7 mouse cellular contexts compared by ENCODE assay signal in the genomic region with DNA sequence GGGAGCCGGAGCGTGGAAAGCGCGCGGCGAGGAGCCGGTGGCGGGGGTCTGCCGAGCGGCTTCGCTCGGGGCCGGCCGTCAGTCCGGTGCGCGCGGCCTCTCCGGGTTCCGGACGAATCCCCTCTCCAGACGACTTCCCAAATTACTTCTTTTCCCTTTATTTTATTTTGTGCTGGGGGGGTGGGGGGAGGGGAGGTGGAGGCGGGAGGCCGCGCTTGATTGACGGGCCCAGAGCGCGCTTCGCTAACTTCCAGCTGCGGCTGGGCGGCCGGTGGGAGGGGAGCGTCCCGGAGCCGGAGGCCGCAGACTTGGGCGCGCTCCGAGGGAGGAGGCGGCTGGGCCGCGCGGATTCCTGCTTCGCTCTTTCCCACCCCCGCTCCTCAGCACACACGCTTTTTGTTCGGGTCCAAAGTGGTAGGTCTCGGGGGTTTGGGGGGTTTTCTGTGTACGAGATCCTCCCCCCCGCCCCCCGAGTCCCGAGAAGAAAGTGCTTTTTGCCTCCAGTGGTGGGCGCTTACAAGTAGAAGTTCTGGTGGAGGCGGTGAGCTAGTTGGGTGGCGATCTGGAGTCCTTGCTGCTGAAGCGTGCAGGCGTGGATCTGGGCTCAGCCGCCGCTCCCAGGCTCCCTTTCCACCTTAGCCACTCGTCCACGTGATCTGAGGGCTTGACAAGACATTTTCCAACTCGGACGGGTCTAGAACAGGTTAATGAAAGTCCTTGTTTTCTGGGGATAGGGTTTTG. TPM values are rescaled to one million over a fixed set of nuclear protein-coding genes. Genes with fewer than 3 reads are reported as not detected.
DNase-seq lines count a peak whose midpoint lies in the region; ATAC-seq lines count a peak whose summit lies in the region.

No protein-coding gene starts in this region.

- peak overlapping the region; percentile 94 for H3K4me2 ChIP-seq in intestine, embryonic 14.5 days (ENCODE audit: low read length)
- H3K4me2 ChIP-seq in midbrain, embryonic 11.5 days = peak overlapping the region; percentile 78

- peaks cover 36% of the 10 kb centered on the region for H3K4me1 ChIP-seq in intestine, embryonic 14.5 days (replicated peaks; ENCODE audit: control insufficient read depth, insufficient read depth, low read length)
- H3K4me1 ChIP-seq in limb, embryonic 10.5 days = peaks cover 53% of the 10 kb centered on the region
- H3K4me1 ChIP-seq in midbrain, embryonic 11.5 days (ENCODE audit: control insufficient read depth, insufficient read depth, low read length) = peaks cover 25% of the 10 kb centered on the region

- H3K27ac ChIP-seq in intestine, embryonic 14.5 days (ENCODE audit: low read depth) = peak overlapping the region; percentile 100
- peak overlapping the region; percentile 100 for H3K27ac ChIP-seq in limb, embryonic 10.5 days
- H3K27ac ChIP-seq in midbrain, embryonic 11.5 days (ENCODE audit: low read depth, low read length) = peak overlapping the region; percentile 96

- H3K27me3 ChIP-seq in intestine, embryonic 14.5 days (replicated peaks; ENCODE audit: control insufficient read depth, insufficient read depth, low read length) = no peaks in the 10 kb centered on the region
- H3K27me3 ChIP-seq in limb, embryonic 10.5 days (ENCODE audit: low read depth, poor library complexity, severe bottlenecking) = no peaks in the 10 kb centered on the region
- H3K27me3 ChIP-seq in midbrain, embryonic 11.5 days (ENCODE audit: control insufficient read depth, insufficient read depth, low read length) = no peaks in the 10 kb centered on the region

- peak overlapping the region; percentile 99 for H3K9ac ChIP-seq in intestine, embryonic 14.5 days (ENCODE audit: low read length)
- peak overlapping the region; percentile 99 for H3K9ac ChIP-seq in midbrain, embryonic 11.5 days (ENCODE audit: low read length)

- DNase-seq in gastrocnemius, postnatal 14 days = peak; percentile 90
- DNase-seq in intestine, embryonic 14.5 days (ENCODE audit: low spot score) = peak; percentile 89
- DNase-seq in limb, embryonic 10.5 days (ENCODE audit: low spot score) = peak; percentile 85
- DNase-seq in midbrain, embryonic 11.5 days (ENCODE audit: low spot score, missing footprints) = peak; percentile 98
- peak; percentile 60 for DNase-seq in spleen, adult 12 weeks (ENCODE audit: low spot score)

- H3K9me3 ChIP-seq in intestine, embryonic 14.5 days (ENCODE audit: control insufficient read depth, low read length) = no peaks in the 10 kb centered on the region
- H3K9me3 ChIP-seq in limb, embryonic 10.5 days (replicated peaks) = no peaks in the 10 kb centered on the region
- no peaks in the 10 kb centered on the region for H3K9me3 ChIP-seq in midbrain, embryonic 11.5 days (ENCODE audit: control insufficient read depth, low read length)

- under 1% methylated on average over 57 of the region's 63 CpGs for WGBS in intestine, embryonic 14.5 days
- WGBS in limb, embryonic 10.5 days = under 1% methylated on average over 62 of the region's 63 CpGs
- WGBS in midbrain, embryonic 11.5 days = under 1% methylated on average over 49 of the region's 63 CpGs

- intact Hi-C loops in gastrocnemius, postnatal 14 days (cut with DNase I; ENCODE audit: low total_unique reads) = no loop called here

- H3K4me3 ChIP-seq in intestine, embryonic 14.5 days (ENCODE audit: low read depth, low read length) = peak overlapping the region; percentile 96
- peak overlapping the region; percentile 99 for H3K4me3 ChIP-seq in limb, embryonic 10.5 days
- H3K4me3 ChIP-seq in midbrain, embryonic 11.5 days (ENCODE audit: low read depth, low read length) = peak overlapping the region; percentile 76

- peak; percentile 5 for ATAC-seq in activated CD4-positive, CD25-positive, alpha-beta regulatory T cell, adult 4 months
- ATAC-seq in common myeloid progenitor, adult 5-6 weeks (replicated peaks; ENCODE audit: low read depth, poor library complexity, severe bottlenecking) = peak; percentile 17; the same call in 1 of the 2 replicates
- ATAC-seq in intestine, embryonic 14.5 days (replicated peaks; ENCODE audit: low FRiP score, low TSS enrichment, low read depth) = peak; percentile 60
- ATAC-seq in midbrain, embryonic 11.5 days (ENCODE audit: low FRiP score) = peak; percentile 56

- H3K36me3 ChIP-seq in intestine, embryonic 14.5 days (ENCODE audit: control insufficient read depth, insufficient read depth, low read length) = no peaks in the 10 kb centered on the region
- H3K36me3 ChIP-seq in limb, embryonic 10.5 days = no peaks in the 10 kb centered on the region
- no peaks in the 10 kb centered on the region for H3K36me3 ChIP-seq in midbrain, embryonic 11.5 days (ENCODE audit: control insufficient read depth, insufficient read depth, low read length)

RNA-seq across cellular contexts. Expression of a gene that starts 0.9 kb away (rescaled TPM):
- polyA plus RNA-seq in activated CD4-positive, CD25-positive, alpha-beta regulatory T cell, adult 4 months (2017; shearing (Covaris generic)) = 10 to 100 TPM; 25.6 to 26.1 TPM
- 21.1 and 27.2 TPM in 2 replicates for total RNA-seq in common myeloid progenitor, adult 5-6 weeks (2017)
- 1 to 10 TPM; 4.3 to 4.4 TPM for total RNA-seq in gastrocnemius, postnatal 14 days (2021)
- 9.4 and 10.0 TPM in 2 replicates for polyA plus RNA-seq in intestine, embryonic 14.5 days (2014; fragmentation: Nextera tagmentation; extraction: Ambion mirVana)
- polyA plus RNA-seq in limb, embryonic 10.5 days (2016; fragmentation: Nextera tagmentation; extraction: Ambion mirVana) = 9.7 and 11.1 TPM in 2 replicates
- 7.6 and 7.8 TPM in 2 replicates for polyA plus RNA-seq in midbrain, embryonic 11.5 days (2014; fragmentation: Nextera tagmentation; extraction: Ambion mirVana)

RNA-seq across cellular contexts. Expression of a gene that starts 1.6 kb away (rescaled TPM):
- polyA plus RNA-seq in activated CD4-positive, CD25-positive, alpha-beta regulatory T cell, adult 4 months (2017; shearing (Covaris generic)) = 10 to 100 TPM; 12.1 to 15.0 TPM
- total RNA-seq in common myeloid progenitor, adult 5-6 weeks (2017) = 18.7 and 33.0 TPM in 2 replicates
- total RNA-seq in gastrocnemius, postnatal 14 days (2021) = 1 to 10 TPM; 7.8 to 8.7 TPM
- polyA plus RNA-seq in intestine, embryonic 14.5 days (2014; fragmentation: Nextera tagmentation; extraction: Ambion mirVana) = 16.1 and 17.7 TPM in 2 replicates
- polyA plus RNA-seq in limb, embryonic 10.5 days (2016; fragmentation: Nextera tagmentation; extraction: Ambion mirVana) = 15.9 and 16.3 TPM in 2 replicates
- 20.9 and 23.4 TPM in 2 replicates for polyA plus RNA-seq in midbrain, embryonic 11.5 days (2014; fragmentation: Nextera tagmentation; extraction: Ambion mirVana)

RNA-seq across cellular contexts. Expression of a gene that starts 33.0 kb away (rescaled TPM):
- polyA plus RNA-seq in activated CD4-positive, CD25-positive, alpha-beta regulatory T cell, adult 4 months (2017; shearing (Covaris generic)) = 1 to 10 TPM; 3.8 to 4.8 TPM
- 12.2 and 13.5 TPM in 2 replicates for total RNA-seq in common myeloid progenitor, adult 5-6 weeks (2017)
- total RNA-seq in gastrocnemius, postnatal 14 days (2021) = 10 to 100 TPM in 1 of 2 experiments, 1 to 10 TPM in 1; 8.7 to 12.7 TPM
- polyA plus RNA-seq in intestine, embryonic 14.5 days (2014; fragmentation: Nextera tagmentation; extraction: Ambion mirVana) = 9.2 and 10.3 TPM in 2 replicates
- polyA plus RNA-seq in limb, embryonic 10.5 days (2016; fragmentation: Nextera tagmentation; extraction: Ambion mirVana) = 4.8 and 4.9 TPM in 2 replicates
- polyA plus RNA-seq in midbrain, embryonic 11.5 days (2014; fragmentation: Nextera tagmentation; extraction: Ambion mirVana) = 5.1 and 7.0 TPM in 2 replicates

RNA-seq across cellular contexts. Expression of a gene that starts 46.3 kb away (rescaled TPM):
- polyA plus RNA-seq in activated CD4-positive, CD25-positive, alpha-beta regulatory T cell, adult 4 months (2017; shearing (Covaris generic)) = 1 to 10 TPM; 1.3 to 2.2 TPM
- total RNA-seq in common myeloid progenitor, adult 5-6 weeks (2017) = 0.87 and 1.4 TPM in 2 replicates
- total RNA-seq in gastrocnemius, postnatal 14 days (2021) = 1 to 10 TPM; 1.0 to 1.5 TPM
- 4.2 and 5.1 TPM in 2 replicates for polyA plus RNA-seq in intestine, embryonic 14.5 days (2014; fragmentation: Nextera tagmentation; extraction: Ambion mirVana)
- 1.2 and 1.9 TPM in 2 replicates for polyA plus RNA-seq in limb, embryonic 10.5 days (2016; fragmentation: Nextera tagmentation; extraction: Ambion mirVana)
- polyA plus RNA-seq in midbrain, embryonic 11.5 days (2014; fragmentation: Nextera tagmentation; extraction: Ambion mirVana) = 4.1 TPM in 2 replicates

RNA-seq across cellular contexts. Expression of a gene that starts 46.3 kb away (rescaled TPM):
- not detected for polyA plus RNA-seq in activated CD4-positive, CD25-positive, alpha-beta regulatory T cell, adult 4 months (2017; shearing (Covaris generic))
- 0.64 and 2.2 TPM in 2 replicates for total RNA-seq in common myeloid progenitor, adult 5-6 weeks (2017)
- under 1 TPM; 0.31 to 0.51 TPM for total RNA-seq in gastrocnemius, postnatal 14 days (2021)
- 1.4 and 1.9 TPM in 2 replicates for polyA plus RNA-seq in intestine, embryonic 14.5 days (2014; fragmentation: Nextera tagmentation; extraction: Ambion mirVana)
- polyA plus RNA-seq in limb, embryonic 10.5 days (2016; fragmentation: Nextera tagmentation; extraction: Ambion mirVana) = 1.0 and 2.2 TPM in 2 replicates
- polyA plus RNA-seq in midbrain, embryonic 11.5 days (2014; fragmentation: Nextera tagmentation; extraction: Ambion mirVana) = 0.39 and 0.51 TPM in 2 replicates

Comparison
In these comparisons a context has a peak if more than half of its experiments do, and no peak if none do; other contexts are left out.
1. Peak in every context shown above with its lines: DNase-seq, ATAC-seq, H3K4me3 ChIP-seq and H3K27ac ChIP-seq.
2. ATAC-seq: peak in every context shown above with its lines; median percentile 60 in intestine, embryonic 14.5 days; 56 in midbrain, embryonic 11.5 days; 17 in common myeloid progenitor, adult 5-6 weeks; 5 in activated CD4-positive, CD25-positive, alpha-beta regulatory T cell, adult 4 months.